ENCODE assay signal across 9 mouse cellular contexts in genomic region chr17:57087049-57087832, GRCm38 (mm10). TPM values are rescaled to one million over a fixed set of nuclear protein-coding genes. Genes with fewer than 3 reads are reported as not detected.
DNase-seq lines count a peak whose midpoint lies in the region; ATAC-seq and TF ChIP-seq lines count a peak whose summit lies in the region.
"Had no signal": no experiment of that assay in that cellular context is flagged by ENCODE, and none has a peak within 500 bp of the region (broad histone marks: within the 10 kb centered on the region; RNA-seq: fewer than 3 reads in every experiment).

TSS of gene Tubb4a (minus strand) at chr17:57087782.

- no peaks in the 10 kb centered on the region; the same call in 1 of the 2 replicates for H3K27me3 ChIP-seq in kidney, embryonic 14.5 days (ENCODE audit: control insufficient read depth, insufficient read depth, low read length)
- H3K27me3 ChIP-seq in embryonic facial prominence, embryonic 13.5 days = peaks cover 45% of the 10 kb centered on the region
- peaks cover 13% of the 10 kb centered on the region; the same call in 1 of the 2 replicates for H3K27me3 ChIP-seq in heart, postnatal 0 days (ENCODE audit: control insufficient read depth, insufficient read depth, low read length)
- H3K27me3 ChIP-seq in lung, postnatal 0 days (replicated peaks; ENCODE audit: insufficient read depth, low read length) = no peaks in the 10 kb centered on the region
- H3K27me3 ChIP-seq: CH12.LX had no signal

- peak; percentile 81 for ATAC-seq in kidney, embryonic 14.5 days (ENCODE audit: low FRiP score, low TSS enrichment)
- no peak for ATAC-seq in embryonic facial prominence, embryonic 13.5 days (ENCODE audit: insufficient number of reproducible peaks, insufficient read depth, low FRiP score, low TSS enrichment, low read depth)
- peak; percentile 68 for ATAC-seq in heart, postnatal 0 days (ENCODE audit: insufficient read depth, low read depth)
- ATAC-seq in lung, postnatal 0 days = peak; percentile 71

- no peak for TF ChIP-seq CTCF in heart, postnatal 0 days (IDR thresholded peaks at IDR 0.05; ENCODE audit: low read depth)
- peak; percentile 2; the same call in 1 of the 2 replicates for TF ChIP-seq CTCF in lung, postnatal 0 days (IDR thresholded peaks at IDR 0.05)

- no peak for DNase-seq in kidney, adult 11 months
- DNase-seq in heart, postnatal 0 days (ENCODE audit: low spot score) = no peak
- peak; percentile 80 for DNase-seq in layer of hippocampus, postnatal 25 days (ENCODE audit: extremely low spot score in 1 of 2, low spot score in 1 of 2)
- peak; percentile 39 for DNase-seq in lung, postnatal 0 days (ENCODE audit: low spot score)
- DNase-seq in right cerebral cortex, postnatal 10 days (ENCODE audit: low spot score in 2 of 2) = peak; percentile 93 to 94
- DNase-seq in thymus, postnatal 4 days = no peak

- peak within 1 kb of the TSS; percentile 68 for H3K4me2 ChIP-seq in kidney, embryonic 14.5 days (replicated peaks; ENCODE audit: low read depth, low read length)
- peak within 1 kb of the TSS; percentile 61 for H3K4me2 ChIP-seq in embryonic facial prominence, embryonic 13.5 days
- H3K4me2 ChIP-seq in heart, postnatal 0 days (ENCODE audit: low read depth, low read length) = peak within 1 kb of the TSS; percentile 46
- H3K4me2 ChIP-seq in lung, postnatal 0 days (replicated peaks; ENCODE audit: low read depth, low read length) = peak within 1 kb of the TSS; percentile 42

- peak within 1 kb of the TSS; percentile 45 for H3K4me3 ChIP-seq in kidney, embryonic 14.5 days (ENCODE audit: low read length)
- H3K4me3 ChIP-seq in embryonic facial prominence, embryonic 13.5 days = peak within 1 kb of the TSS; percentile 40
- H3K4me3 ChIP-seq in heart, postnatal 0 days (ENCODE audit: low read depth, low read length) = peak within 1 kb of the TSS; percentile 28
- H3K4me3 ChIP-seq in lung, postnatal 0 days (ENCODE audit: low read depth, low read length) = peak within 1 kb of the TSS; percentile 21

- peak within 1 kb of the TSS; percentile 55; the same call in 1 of the 2 replicates for H3K9ac ChIP-seq in kidney, embryonic 14.5 days (ENCODE audit: low read depth, low read length)
- peak within 1 kb of the TSS; percentile 55 for H3K9ac ChIP-seq in embryonic facial prominence, embryonic 13.5 days
- no peak within 1 kb of the TSS for H3K9ac ChIP-seq in heart, postnatal 0 days (replicated peaks; ENCODE audit: low read depth, low read length)
- H3K9ac ChIP-seq in lung, postnatal 0 days (replicated peaks; ENCODE audit: low read depth) = no peak within 1 kb of the TSS

- H3K36me3 ChIP-seq in kidney, embryonic 14.5 days (ENCODE audit: control insufficient read depth, insufficient read depth, low read length) = no peaks in the 10 kb centered on the region
- no peaks in the 10 kb centered on the region for H3K36me3 ChIP-seq in embryonic facial prominence, embryonic 13.5 days
- H3K36me3 ChIP-seq in heart, postnatal 0 days (replicated peaks; ENCODE audit: control insufficient read depth, insufficient read depth, low read length) = no peaks in the 10 kb centered on the region
- H3K36me3 ChIP-seq in lung, postnatal 0 days (ENCODE audit: insufficient read depth, low read length) = no peaks in the 10 kb centered on the region

- H3K9me3 ChIP-seq in kidney, embryonic 14.5 days (ENCODE audit: control insufficient read depth, low read length) = no peaks in the 10 kb centered on the region
- no peaks in the 10 kb centered on the region for H3K9me3 ChIP-seq in embryonic facial prominence, embryonic 13.5 days
- no peaks in the 10 kb centered on the region for H3K9me3 ChIP-seq in heart, postnatal 0 days (replicated peaks; ENCODE audit: control insufficient read depth, low read length)
- H3K9me3 ChIP-seq in lung, postnatal 0 days (ENCODE audit: low read length) = no peaks in the 10 kb centered on the region

- no peak within 1 kb of the TSS for H3K27ac ChIP-seq in kidney, embryonic 14.5 days (ENCODE audit: low read depth, low read length)
- no peak within 1 kb of the TSS for H3K27ac ChIP-seq in embryonic facial prominence, embryonic 13.5 days
- no peak within 1 kb of the TSS for H3K27ac ChIP-seq in heart, postnatal 0 days (ENCODE audit: low read depth)
- H3K27ac ChIP-seq in lung, postnatal 0 days (ENCODE audit: low read length) = no peak within 1 kb of the TSS

- WGBS in kidney, embryonic 14.5 days = under 1% methylated on average over 31 of the region's 31 CpGs
- under 1% methylated on average over 31 of the region's 31 CpGs for WGBS in embryonic facial prominence, embryonic 13.5 days
- WGBS in heart, postnatal 0 days = 1% methylated on average over 31 of the region's 31 CpGs
- WGBS in lung, postnatal 0 days = 1% methylated on average over 31 of the region's 31 CpGs

- H3K4me1 ChIP-seq in kidney, embryonic 14.5 days (ENCODE audit: control insufficient read depth, insufficient read depth, low read length) = peaks cover 10% of the 10 kb centered on the region
- H3K4me1 ChIP-seq in embryonic facial prominence, embryonic 13.5 days = peaks cover 7% of the 10 kb centered on the region; the same call in 1 of the 2 replicates
- no peaks in the 10 kb centered on the region for H3K4me1 ChIP-seq in heart, postnatal 0 days (ENCODE audit: control insufficient read depth, insufficient read depth)
- H3K4me1 ChIP-seq in lung, postnatal 0 days (ENCODE audit: insufficient read depth, low read depth, low read length) = peaks cover 6% of the 10 kb centered on the region; the same call in 1 of the 2 replicates

- TF ChIP-seq EP300 in heart, postnatal 0 days (IDR thresholded peaks at IDR 0.05; ENCODE audit: low read depth) = no peak
- no peak for TF ChIP-seq EP300 in lung, postnatal 0 days (IDR thresholded peaks at IDR 0.05)

RNA-seq across cellular contexts. Expression of gene Tubb4a, which starts in this region (rescaled TPM):
- 23.3 and 23.8 TPM in 2 replicates for polyA plus RNA-seq in kidney, embryonic 14.5 days (2014; fragmentation: Nextera tagmentation; extraction: Ambion mirVana)
- polyA plus RNA-seq in embryonic facial prominence, embryonic 13.5 days (2015; fragmentation: Nextera tagmentation; extraction: Ambion mirVana) = 9.4 and 10.3 TPM in 2 replicates
- total RNA-seq in heart, postnatal 0 days (2014; rRNA removed; ENCODE audit: low replicate concordance) = 1.3 TPM in 1 of 2 replicates, not detected in the other
- polyA plus RNA-seq in heart, postnatal 0 days (2015; fragmentation: Nextera tagmentation; extraction: Ambion mirVana) = 2.8 and 3.3 TPM in 2 replicates
- total RNA-seq in layer of hippocampus, postnatal 25 days (2021) = 100 to 1,000 TPM; 633 to 647 TPM
- polyA plus RNA-seq in lung, postnatal 0 days (2015; fragmentation: Nextera tagmentation; extraction: Ambion mirVana) = 7.1 and 7.5 TPM in 2 replicates

Comparison
In these comparisons a context has a peak if more than half of its experiments do, and no peak if none do; other contexts are left out.
1. RNA of gene Tubb4a (total RNA-seq): 633 to 647 TPM in layer of hippocampus, postnatal 25 days; 1.3 TPM in heart, postnatal 0 days; every median in the first group is over 100 times any median in the second.
2. H3K9ac ChIP-seq: peak in kidney, embryonic 14.5 days (single experiment) and embryonic facial prominence, embryonic 13.5 days (single experiment); none in heart, postnatal 0 days (single experiment) and lung, postnatal 0 days (single experiment).
3. DNase-seq: peak in layer of hippocampus, postnatal 25 days (2 of 2), lung, postnatal 0 days (single experiment) and right cerebral cortex, postnatal 10 days (2 of 2); none in kidney, adult 11 months (single experiment), heart, postnatal 0 days (single experiment) and thymus, postnatal 4 days (single experiment).
4. Peak in every context shown above with its lines, with median percentiles within 50 percentile points of each other: H3K4me2 ChIP-seq and H3K4me3 ChIP-seq.